Mouse (Mus musculus) neural tube, embryonic 15.5 days (tissue): ENCODE results near the gene Capn2. TPM values are rescaled to one million over a fixed set of nuclear protein-coding genes. Genes with fewer than 3 reads are reported as not detected.
A peak's percentile ranks its signal among the peaks of the same experiment; 100 is the strongest.

ENCODE experiments used
- ATAC-seq: fragments of 200-750 bp; cut with Nextera tagmentation; 2 replicates; pipeline ENCODE4 v1.8.0; 2017; ENCODE audit warnings: mild to moderate bottlenecking, moderate TSS enrichment, moderate library complexity; ENCODE audit not compliant: low FRiP score
- H3K27ac ChIP-seq: fragments of 300-500 bp; sonication (generic); replicated peaks from 2 replicates; pipeline ENCODE4 v1.5.1; 2015; ENCODE audit warnings: mild to moderate bottlenecking, inconsistent platforms
- H3K27me3 ChIP-seq: fragments of 300-500 bp; sonication (generic); replicated peaks from 2 replicates; pipeline ENCODE4 v1.6.1; 2015; ENCODE audit warnings: inconsistent platforms
- H3K36me3 ChIP-seq: fragments of 300-500 bp; sonication (generic); 2 replicates; pipeline ENCODE4 v1.6.1; 2015; ENCODE audit warnings: inconsistent platforms
- H3K4me1 ChIP-seq: fragments of 300-500 bp; sonication (generic); 2 replicates; pipeline ENCODE4 v1.6.1; 2015; ENCODE audit warnings: inconsistent platforms
- H3K4me2 ChIP-seq: fragments of 300-500 bp; sonication (generic); 2 replicates; pipeline ENCODE4 v1.6.1; 2015; ENCODE audit warnings: inconsistent platforms, mild to moderate bottlenecking, moderate library complexity
- H3K4me3 ChIP-seq: fragments of 300-500 bp; sonication (generic); replicated peaks from 2 replicates; pipeline ENCODE4 v1.5.1; 2015; ENCODE audit warnings: mild to moderate bottlenecking, inconsistent platforms
- H3K9ac ChIP-seq: fragments of 300-500 bp; sonication (generic); replicated peaks from 2 replicates; pipeline ENCODE4 v1.6.1; 2015; ENCODE audit warnings: mild to moderate bottlenecking, inconsistent platforms
- H3K9me3 ChIP-seq: fragments of 300-500 bp; sonication (generic); replicated peaks from 2 replicates; pipeline ENCODE4 v1.6.1; 2016; ENCODE audit warnings: inconsistent platforms
- WGBS: fragments of 180-500 bp; shearing (Covaris S2); methylation state at CpG from one replicate; pipeline ENCODE4 v1.1.7; 2015; ENCODE audit warnings: mixed read lengths; 5-methylcytosine and 5-hydroxymethylcytosine counted together
- polyA plus RNA-seq: library from polyadenylated mRNA; unstranded; fragments of >200 nt; fragmentation: Nextera tagmentation; extraction: Ambion mirVana; gene quantifications from 2 replicates; pipeline ENCODE4 v1.2.1, GENCODE M21; 2015

Gene Capn2
- polyA plus RNA-seq, 1 experiment from 2014 or later = 95.3 TPM

GRCm38 (mm10) chr1:182496685-182497084, 20.7 kb downstream of the Capn2 start:
- Histone ChIP-seq H3K9me3 (no peaks in the 10 kb centered on the region), H3K4me2 (no peak overlapping the region), H3K4me1 (peaks cover 12% of the 10 kb centered on the region), H3K4me3 (no peak overlapping the region), H3K36me3 (0 out of 2 replicates have a peak, but pooled peaks cover 2% of the 10 kb centered on the region), H3K9ac (no peak overlapping the region), H3K27ac (no peak overlapping the region), H3K27me3 (no peaks in the 10 kb centered on the region)
- WGBS = 71% methylated on average over 6 of the region's 6 CpGs
- no peak for ATAC-seq

- Histone ChIP-seq H3K4me3 (no peak overlapping the region), H3K9me3 (no peaks in the 10 kb centered on the region), H3K9ac (no peak overlapping the region), H3K4me2 (no peak overlapping the region), H3K36me3 (peaks cover 14% of the 10 kb centered on the region; the same call in 1 of the 2 replicates), H3K4me1 (peaks cover 17% of the 10 kb centered on the region), H3K27ac (no peak overlapping the region), H3K27me3 (no peaks in the 10 kb centered on the region)
- 77% methylated on average over 17 of the region's 17 CpGs for WGBS
- ATAC-seq = no peak
Measured at GRCm38 (mm10) chr1:182494285-182495145, 22.9 kb downstream of the Capn2 start.

GRCm38 (mm10) chr1:182491839-182492238, 25.6 kb downstream of the Capn2 start:
- WGBS = 95% methylated on average over 6 of the region's 6 CpGs
- H3K4me1 ChIP-seq = peaks cover 16% of the 10 kb centered on the region
- no peak overlapping the region for H3K4me2 ChIP-seq
- H3K9me3 ChIP-seq = no peaks in the 10 kb centered on the region
- no peak overlapping the region for H3K27ac ChIP-seq
- no peak for ATAC-seq
- no peak overlapping the region for H3K4me3 ChIP-seq
- H3K36me3 ChIP-seq = peaks cover 38% of the 10 kb centered on the region
- H3K9ac ChIP-seq = no peak overlapping the region
- H3K27me3 ChIP-seq = no peaks in the 10 kb centered on the region

- 80% methylated on average over 7 of the region's 7 CpGs for WGBS
- ATAC-seq = no peak
- Histone ChIP-seq H3K27ac (peak overlapping the region; percentile 67; the same call in 1 of the 2 replicates), H3K4me2 (no peak overlapping the region), H3K27me3 (no peaks in the 10 kb centered on the region), H3K4me1 (peaks cover 16% of the 10 kb centered on the region), H3K4me3 (no peak overlapping the region), H3K9ac (no peak overlapping the region), H3K9me3 (no peaks in the 10 kb centered on the region), H3K36me3 (peaks cover 45% of the 10 kb centered on the region)
Measured at GRCm38 (mm10) chr1:182490568-182490967, 26.8 kb downstream of the Capn2 start.

GRCm38 (mm10) chr1:182489803-182490452, 27.5 kb downstream of the Capn2 start:
- Histone ChIP-seq H3K4me3 (peak overlapping the region; percentile 21), H3K4me2 (peak overlapping the region; percentile 59), H3K27ac (peak overlapping the region; percentile 67), H3K9me3 (no peaks in the 10 kb centered on the region), H3K36me3 (peaks cover 51% of the 10 kb centered on the region), H3K9ac (no peak overlapping the region), H3K27me3 (no peaks in the 10 kb centered on the region), H3K4me1 (peaks cover 15% of the 10 kb centered on the region)
- peak; percentile 96 for ATAC-seq
- WGBS = 11% methylated on average over 21 of the region's 21 CpGs

- H3K4me1 ChIP-seq = peaks cover 6% of the 10 kb centered on the region
- no peak overlapping the region for H3K4me2 ChIP-seq
- H3K27ac ChIP-seq = no peak overlapping the region
- no peak for ATAC-seq
- 93% methylated on average over 10 of the region's 10 CpGs for WGBS
- H3K9me3 ChIP-seq = no peaks in the 10 kb centered on the region
- peaks cover 62% of the 10 kb centered on the region for H3K36me3 ChIP-seq
- H3K4me3 ChIP-seq = no peak overlapping the region
- no peak overlapping the region for H3K9ac ChIP-seq
- no peaks in the 10 kb centered on the region for H3K27me3 ChIP-seq
Measured at GRCm38 (mm10) chr1:182488503-182488902, 28.9 kb downstream of the Capn2 start.

GRCm38 (mm10) chr1:182483910-182484274, 33.5 kb downstream of the Capn2 start:
- H3K4me1 ChIP-seq = no peaks in the 10 kb centered on the region
- 93% methylated on average over 12 of the region's 12 CpGs for WGBS
- H3K4me3 ChIP-seq = no peak overlapping the region
- H3K27me3 ChIP-seq = no peaks in the 10 kb centered on the region
- H3K9me3 ChIP-seq = no peaks in the 10 kb centered on the region
- no peak for ATAC-seq
- H3K4me2 ChIP-seq = no peak overlapping the region
- H3K9ac ChIP-seq = no peak overlapping the region
- peaks cover 87% of the 10 kb centered on the region for H3K36me3 ChIP-seq
- no peak overlapping the region for H3K27ac ChIP-seq

- H3K9ac ChIP-seq = no peak overlapping the region
- no peak overlapping the region for H3K27ac ChIP-seq
- H3K4me3 ChIP-seq = no peak overlapping the region
- WGBS = 88% methylated on average over 14 of the region's 14 CpGs
- no peaks in the 10 kb centered on the region for H3K27me3 ChIP-seq
- ATAC-seq = no peak
- H3K36me3 ChIP-seq = peaks cover 83% of the 10 kb centered on the region
- H3K9me3 ChIP-seq = no peaks in the 10 kb centered on the region
- no peak overlapping the region for H3K4me2 ChIP-seq
- no peaks in the 10 kb centered on the region for H3K4me1 ChIP-seq
Measured at GRCm38 (mm10) chr1:182482991-182483909, 34.2 kb downstream of the Capn2 start.

- peaks cover 86% of the 10 kb centered on the region for H3K36me3 ChIP-seq
- H3K9ac ChIP-seq = no peak overlapping the region
- no peaks in the 10 kb centered on the region for H3K4me1 ChIP-seq
- no peak overlapping the region for H3K4me3 ChIP-seq
- no peaks in the 10 kb centered on the region for H3K27me3 ChIP-seq
- no peaks in the 10 kb centered on the region for H3K9me3 ChIP-seq
- H3K4me2 ChIP-seq = no peak overlapping the region
- ATAC-seq = no peak
- H3K27ac ChIP-seq = no peak overlapping the region
- WGBS = 89% methylated on average over 10 of the region's 10 CpGs
Measured at GRCm38 (mm10) chr1:182481646-182482295, 35.6 kb downstream of the Capn2 start.

GRCm38 (mm10) chr1:182481138-182481537, 36.3 kb downstream of the Capn2 start:
- no peak overlapping the region for H3K9ac ChIP-seq
- ATAC-seq = no peak
- H3K27ac ChIP-seq = no peak overlapping the region
- no peak overlapping the region for H3K4me3 ChIP-seq
- H3K9me3 ChIP-seq = no peaks in the 10 kb centered on the region
- H3K36me3 ChIP-seq = peaks cover 84% of the 10 kb centered on the region
- no peak overlapping the region for H3K4me2 ChIP-seq
- H3K4me1 ChIP-seq = no peaks in the 10 kb centered on the region
- no peaks in the 10 kb centered on the region for H3K27me3 ChIP-seq
- 96% methylated on average over 7 of the region's 7 CpGs for WGBS

- Histone ChIP-seq H3K9me3 (no peaks in the 10 kb centered on the region), H3K27me3 (no peaks in the 10 kb centered on the region), H3K4me2 (no peak overlapping the region), H3K9ac (no peak overlapping the region), H3K27ac (no peak overlapping the region), H3K36me3 (peaks cover 87% of the 10 kb centered on the region), H3K4me1 (no peaks in the 10 kb centered on the region), H3K4me3 (no peak overlapping the region)
- 83% methylated on average over 4 of the region's 4 CpGs for WGBS
- ATAC-seq = no peak
Measured at GRCm38 (mm10) chr1:182478935-182479334, 38.5 kb downstream of the Capn2 start.
